Mouse (Mus musculus): ENCODE results near the gene Atf7ip. TPM values are rescaled to one million over a fixed set of nuclear protein-coding genes. Genes with fewer than 3 reads are reported as not detected.
"Not testable (repeated sequence)": the region's sequence is repeated elsewhere in the genome, so short reads cannot be mapped to it uniquely, and the experiment has no call there.

The Atf7ip gene
- polyA plus RNA-seq (2016; fragmentation: Nextera tagmentation; extraction: Ambion mirVana) = 43.5 and 51.0 TPM in 2 replicates

GRCm38 (mm10) chr6:136505867-136506266 lies at the start of gene Atf7ip:
Gene Atf7ip (plus strand): TSS chr6:136506167.
- H3K9me3 ChIP-seq; ATAC-seq (ENCODE audit: insufficient number of reproducible peaks, insufficient read depth, low FRiP score, low TSS enrichment, low read depth); H3K27me3 ChIP-seq; H3K27ac ChIP-seq; H3K4me2 ChIP-seq; H3K36me3 ChIP-seq; H3K9ac ChIP-seq (replicated peaks); H3K4me1 ChIP-seq (replicated peaks); H3K4me3 ChIP-seq (replicated peaks): not testable (repeated sequence)
- 84% methylated on average over 3 of the region's 3 CpGs for WGBS

- H3K4me1 ChIP-seq (replicated peaks) = no peaks in the 10 kb centered on the region
- no peak for ATAC-seq (ENCODE audit: insufficient number of reproducible peaks, insufficient read depth, low FRiP score, low TSS enrichment, low read depth)
Measured at GRCm38 (mm10) chr6:136456302-136456701, 49.7 kb upstream of the Atf7ip start.

GRCm38 (mm10) chr6:136459156-136459555 lies 46.8 kb upstream of the Atf7ip start:
- WGBS = 88% methylated on average over 7 of the region's 7 CpGs
- ATAC-seq (ENCODE audit: insufficient number of reproducible peaks, insufficient read depth, low FRiP score, low TSS enrichment, low read depth) = no peak
- Histone ChIP-seq H3K4me1 (replicated peaks) (no peaks in the 10 kb centered on the region), H3K27me3 (no peaks in the 10 kb centered on the region), H3K9me3 (no peaks in the 10 kb centered on the region), H3K36me3 (no peaks in the 10 kb centered on the region), H3K4me3 (replicated peaks) (no peak overlapping the region), H3K9ac (replicated peaks) (no peak overlapping the region), H3K4me2 (no peak overlapping the region), H3K27ac (no peak overlapping the region)

More at GRCm38 (mm10) chr6:136456302-136456701, 49.7 kb upstream of the Atf7ip start:
- Histone ChIP-seq H3K9me3 (no peaks in the 10 kb centered on the region), H3K9ac (replicated peaks) (no peak overlapping the region), H3K27me3 (no peaks in the 10 kb centered on the region), H3K27ac (no peak overlapping the region), H3K4me2 (no peak overlapping the region), H3K36me3 (no peaks in the 10 kb centered on the region), H3K4me3 (replicated peaks) (no peak overlapping the region)
- 84% methylated on average over 1 of the region's 1 CpGs for WGBS

- Histone ChIP-seq H3K4me1 (replicated peaks) (peaks cover 2% of the 10 kb centered on the region), H3K27me3 (no peaks in the 10 kb centered on the region), H3K9me3 (0 out of 2 replicates have a peak, but pooled peaks cover 3% of the 10 kb centered on the region), H3K36me3 (no peaks in the 10 kb centered on the region), H3K4me2 (no peak overlapping the region), H3K27ac (no peak overlapping the region), H3K4me3 (replicated peaks) (no peak overlapping the region), H3K9ac (replicated peaks) (no peak overlapping the region)
- WGBS = 78% methylated on average over 9 of the region's 9 CpGs
- ATAC-seq (ENCODE audit: insufficient number of reproducible peaks, insufficient read depth, low FRiP score, low TSS enrichment, low read depth) = no peak
Measured at GRCm38 (mm10) chr6:136463491-136463890, 42.5 kb upstream of the Atf7ip start.

GRCm38 (mm10) chr6:136464121-136464621 lies 41.8 kb upstream of the Atf7ip start:
- H3K4me1 ChIP-seq (replicated peaks) = peaks cover 8% of the 10 kb centered on the region
- no peaks in the 10 kb centered on the region for H3K36me3 ChIP-seq
- H3K4me2 ChIP-seq = no peak overlapping the region
- peak overlapping the region; percentile 35; the same call in 1 of the 2 replicates for H3K27ac ChIP-seq
- no peak overlapping the region for H3K4me3 ChIP-seq (replicated peaks)
- H3K9ac ChIP-seq (replicated peaks) = no peak overlapping the region
- ATAC-seq (ENCODE audit: insufficient number of reproducible peaks, insufficient read depth, low FRiP score, low TSS enrichment, low read depth) = no peak
- WGBS = 67% methylated on average over 12 of the region's 12 CpGs
- 0 out of 2 replicates have a peak, but pooled peaks cover 3% of the 10 kb centered on the region for H3K9me3 ChIP-seq
- no peaks in the 10 kb centered on the region for H3K27me3 ChIP-seq

GRCm38 (mm10) chr6:136465021-136465420 lies 40.9 kb upstream of the Atf7ip start:
- H3K36me3 ChIP-seq = no peaks in the 10 kb centered on the region
- 91% methylated on average over 8 of the region's 8 CpGs for WGBS
- no peak overlapping the region for H3K9ac ChIP-seq (replicated peaks)
- no peaks in the 10 kb centered on the region for H3K27me3 ChIP-seq
- H3K9me3 ChIP-seq = 0 out of 2 replicates have a peak, but pooled peaks cover 3% of the 10 kb centered on the region
- no peak overlapping the region for H3K4me2 ChIP-seq
- no peak for ATAC-seq (ENCODE audit: insufficient number of reproducible peaks, insufficient read depth, low FRiP score, low TSS enrichment, low read depth)
- H3K4me1 ChIP-seq (replicated peaks) = peaks cover 11% of the 10 kb centered on the region
- H3K4me3 ChIP-seq (replicated peaks) = no peak overlapping the region
- H3K27ac ChIP-seq = peak overlapping the region; percentile 35; the same call in 1 of the 2 replicates

GRCm38 (mm10) chr6:136465959-136466381 lies 40.0 kb upstream of the Atf7ip start:
- no peak overlapping the region for H3K4me3 ChIP-seq (replicated peaks)
- no peak for ATAC-seq (ENCODE audit: insufficient number of reproducible peaks, insufficient read depth, low FRiP score, low TSS enrichment, low read depth)
- H3K9me3 ChIP-seq = 0 out of 2 replicates have a peak, but pooled peaks cover 3% of the 10 kb centered on the region
- H3K27me3 ChIP-seq = no peaks in the 10 kb centered on the region
- no peak overlapping the region for H3K4me2 ChIP-seq
- whole genome bisulfite sequencing = 42% methylated on average over 8 of the region's 8 CpGs
- peak overlapping the region; percentile 97 for H3K27ac ChIP-seq
- peaks cover 19% of the 10 kb centered on the region for H3K4me1 ChIP-seq (replicated peaks)
- H3K36me3 ChIP-seq = no peaks in the 10 kb centered on the region
- H3K9ac ChIP-seq (replicated peaks) = no peak overlapping the region

GRCm38 (mm10) chr6:136466956-136467750 lies 38.8 kb upstream of the Atf7ip start:
- Histone ChIP-seq H3K4me1 (replicated peaks) (peaks cover 29% of the 10 kb centered on the region), H3K9me3 (0 out of 2 replicates have a peak, but pooled peaks cover 3% of the 10 kb centered on the region)
- WGBS = 63% methylated on average over 14 of the region's 14 CpGs

GRCm38 (mm10) chr6:136467837-136468236 lies 38.1 kb upstream of the Atf7ip start:
- no peak for ATAC-seq (ENCODE audit: insufficient number of reproducible peaks, insufficient read depth, low FRiP score, low TSS enrichment, low read depth)
- H3K27ac ChIP-seq = peak overlapping the region; percentile 97
- H3K36me3 ChIP-seq = no peaks in the 10 kb centered on the region
- H3K4me3 ChIP-seq (replicated peaks) = no peak overlapping the region
- 0 out of 2 replicates have a peak, but pooled peaks cover 3% of the 10 kb centered on the region for H3K9me3 ChIP-seq
- H3K27me3 ChIP-seq = no peaks in the 10 kb centered on the region
- peaks cover 29% of the 10 kb centered on the region for H3K4me1 ChIP-seq (replicated peaks)
- no peak overlapping the region for H3K9ac ChIP-seq (replicated peaks)
- H3K4me2 ChIP-seq = no peak overlapping the region
- WGBS = 55% methylated on average over 5 of the region's 5 CpGs

More at GRCm38 (mm10) chr6:136466956-136467750, 38.8 kb upstream of the Atf7ip start:
- ATAC-seq (ENCODE audit: insufficient number of reproducible peaks, insufficient read depth, low FRiP score, low TSS enrichment, low read depth) = no peak
- Histone ChIP-seq H3K27ac (peak overlapping the region; percentile 97), H3K9ac (replicated peaks) (no peak overlapping the region), H3K27me3 (no peaks in the 10 kb centered on the region), H3K4me3 (replicated peaks) (no peak overlapping the region), H3K4me2 (no peak overlapping the region), H3K36me3 (no peaks in the 10 kb centered on the region)

GRCm38 (mm10) chr6:136468401-136468912 lies 37.5 kb upstream of the Atf7ip start:
- no peaks in the 10 kb centered on the region for H3K27me3 ChIP-seq
- H3K4me3 ChIP-seq (replicated peaks) = no peak overlapping the region
- H3K9me3 ChIP-seq = 0 out of 2 replicates have a peak, but pooled peaks cover 3% of the 10 kb centered on the region
- H3K9ac ChIP-seq (replicated peaks) = no peak overlapping the region
- WGBS = 4% methylated on average over 12 of the region's 12 CpGs
- H3K27ac ChIP-seq = peak overlapping the region; percentile 97
- ATAC-seq (ENCODE audit: insufficient number of reproducible peaks, insufficient read depth, low FRiP score, low TSS enrichment, low read depth) = peak; percentile 86
- no peaks in the 10 kb centered on the region for H3K36me3 ChIP-seq
- peaks cover 29% of the 10 kb centered on the region for H3K4me1 ChIP-seq (replicated peaks)
- no peak overlapping the region for H3K4me2 ChIP-seq
